Mouse (Mus musculus) erythroblast, embryonic 14.5 days (primary cell): ENCODE results near the gene Odf4.

Experiments used
- GATA1 ChIP-seq: IDR thresholded peaks from 2 replicates; pipeline ENCODE4 v1.6.1; 2012; ENCODE audit warnings: low read length, inconsistent platforms, mixed read lengths
- TAL1 ChIP-seq: IDR thresholded peaks from 3 replicates; pipeline ENCODE4 v1.6.1; 2012; ENCODE audit warnings: low read length, inconsistent platforms, mixed read lengths

GRCm38 (mm10) chr11:68874841-68875240, 52.0 kb downstream of the Odf4 start:
- TF ChIP-seq TAL1 (no peak), GATA1 (no peak)
